Mouse (Mus musculus): ENCODE measurements at regions not wholly inside any gene's neighbourhood (a gene's known extent, or its start where the extent isn't known, plus 50 kb on each side); places are given as distances from the start of the nearest gene placed in this dataset.
"Not testable (repeated sequence)": the region's sequence is repeated elsewhere in the genome, so short reads cannot be mapped to it uniquely, and the experiment has no call there.

- no peak overlapping the region for H3K4me3 ChIP-seq
- peak overlapping the region; percentile 80 for H3K27ac ChIP-seq
- TF ChIP-seq CTCF (conservative IDR thresholded peaks at IDR 0.05) = no peak
- DNase-seq (ENCODE audit: low spot score in 2 of 2) = no peak
Observed at GRCm38 (mm10) chr8:89956482-89957020, 391.6 kb downstream of the Tox3 start.

- Histone ChIP-seq H3K4me3 (no peak overlapping the region), H3K27ac (peak overlapping the region; percentile 32; the same call in 1 of the 2 replicates)
- no peak for TF ChIP-seq CTCF (conservative IDR thresholded peaks at IDR 0.05)
- DNase-seq (ENCODE audit: low spot score in 2 of 2) = peak; percentile 54 to 72
Observed at GRCm38 (mm10) chr8:89938836-89939235, 409.3 kb downstream of the Tox3 start.

DNA sequence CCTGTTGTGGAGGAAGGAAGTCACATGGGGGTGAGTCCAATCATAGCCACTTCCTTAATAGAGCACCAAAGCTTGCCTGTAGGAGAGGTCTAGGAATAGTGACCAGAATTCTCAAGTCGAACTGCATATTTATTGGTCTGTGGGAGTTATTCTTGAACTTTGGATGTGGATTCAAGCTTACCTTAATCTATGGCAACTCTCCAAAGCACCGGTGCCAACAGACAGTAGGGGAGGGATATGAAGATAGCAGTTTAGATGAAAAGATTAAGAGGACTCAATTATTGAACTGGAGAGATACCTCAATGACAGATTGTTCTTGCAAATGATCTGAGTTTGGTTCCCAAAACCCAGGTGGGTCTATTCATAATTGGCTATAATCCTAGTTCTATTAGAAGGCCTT is 413.6 kb downstream of the Tox3 start:
- no peak for DNase-seq (ENCODE audit: low spot score in 2 of 2)
- no peak for TF ChIP-seq CTCF (conservative IDR thresholded peaks at IDR 0.05)
- H3K27ac ChIP-seq = no peak overlapping the region
- H3K4me3 ChIP-seq = no peak overlapping the region

DNA sequence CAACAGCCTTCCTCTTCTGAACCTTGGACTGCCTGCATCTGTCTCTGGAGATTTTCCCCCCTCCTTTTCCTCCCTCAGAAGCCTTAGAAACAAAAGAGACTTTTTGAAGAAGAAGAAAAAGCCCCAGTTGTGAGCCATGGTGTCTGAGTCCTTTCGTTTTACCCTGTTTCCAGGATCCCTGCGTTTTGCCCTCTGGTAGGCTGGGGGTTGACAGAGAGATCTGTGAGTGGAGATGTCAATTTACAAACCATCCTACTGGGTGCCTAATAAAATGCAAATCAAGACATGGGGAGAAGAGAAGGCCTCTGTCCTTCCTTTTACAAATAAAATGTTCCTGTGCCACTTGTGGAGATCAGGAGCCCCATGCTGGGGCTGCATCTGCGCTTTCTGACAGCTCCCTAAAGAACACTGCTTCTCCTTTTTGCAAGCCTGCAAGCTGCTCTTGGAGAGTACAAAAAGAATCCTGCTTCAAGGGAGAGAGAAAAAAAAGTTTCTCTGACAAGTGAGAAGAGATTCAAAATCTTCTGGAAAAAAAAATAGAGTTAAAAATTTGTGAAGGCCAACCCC is 421.4 kb downstream of the Tox3 start:
- Histone ChIP-seq H3K4me3 (no peak overlapping the region), H3K27ac (peak overlapping the region; percentile 71)
- TF ChIP-seq CTCF (conservative IDR thresholded peaks at IDR 0.05) = no peak
- peak in 1 of 2 experiments; percentile 25 for DNase-seq (ENCODE audit: low spot score in 2 of 2)

DNA sequence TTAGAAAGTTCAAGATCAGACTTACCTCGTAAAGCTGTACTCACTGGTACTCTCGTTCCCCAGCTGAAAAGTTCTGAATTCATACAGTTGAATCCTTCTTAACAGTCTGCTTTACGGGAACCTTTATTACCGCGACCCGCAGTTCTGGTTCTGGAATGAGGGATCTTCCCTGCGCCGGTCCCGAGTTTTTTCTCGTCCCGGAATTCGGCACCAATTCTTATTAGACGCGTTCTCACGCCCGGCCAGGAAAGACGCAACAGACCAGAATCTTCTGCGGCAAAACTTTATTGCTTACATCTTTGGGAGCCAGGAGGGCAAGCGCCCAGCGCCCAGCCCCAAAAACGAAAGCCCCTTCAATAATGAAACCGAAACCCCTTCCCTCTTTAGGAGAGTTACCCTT is 423.4 kb downstream of the Tox3 start:
- not testable (repeated sequence) for H3K4me3 ChIP-seq; H3K27ac ChIP-seq; DNase-seq (ENCODE audit: low spot score in 2 of 2)

DNA sequence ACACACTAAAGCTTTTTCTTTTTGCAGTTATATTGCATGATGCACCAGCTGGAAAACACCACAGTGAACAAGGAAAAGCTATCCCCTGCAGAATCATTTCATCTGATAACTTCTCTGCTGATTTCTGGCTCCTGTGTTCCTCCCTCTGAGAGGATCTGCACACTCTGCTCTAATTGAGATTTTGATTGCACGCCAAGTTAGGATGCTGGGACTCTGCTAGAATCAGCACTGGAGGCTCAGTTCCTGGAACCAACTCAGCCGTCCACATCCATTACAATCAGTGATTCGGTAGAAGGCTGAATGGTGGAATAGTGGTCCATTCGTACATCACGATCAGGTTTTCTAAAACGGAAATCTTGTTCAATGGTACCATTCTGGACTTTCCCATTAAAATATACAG is 434.1 kb downstream of the Tox3 start:
- TF ChIP-seq CTCF (conservative IDR thresholded peaks at IDR 0.05) = no peak
- peak; percentile 41 to 62 for DNase-seq (ENCODE audit: low spot score in 2 of 2)
- Histone ChIP-seq H3K4me3 (no peak overlapping the region), H3K27ac (peak overlapping the region; percentile 59)

GRCm38 (mm10) chr8:89906200-89906599 is 441.9 kb downstream of the Tox3 start:
- H3K27ac ChIP-seq = peak overlapping the region; percentile 40; the same call in 1 of the 2 replicates
- no peak for TF ChIP-seq CTCF (conservative IDR thresholded peaks at IDR 0.05)
- H3K4me3 ChIP-seq = no peak overlapping the region
- DNase-seq (ENCODE audit: low spot score in 2 of 2) = no peak

DNA sequence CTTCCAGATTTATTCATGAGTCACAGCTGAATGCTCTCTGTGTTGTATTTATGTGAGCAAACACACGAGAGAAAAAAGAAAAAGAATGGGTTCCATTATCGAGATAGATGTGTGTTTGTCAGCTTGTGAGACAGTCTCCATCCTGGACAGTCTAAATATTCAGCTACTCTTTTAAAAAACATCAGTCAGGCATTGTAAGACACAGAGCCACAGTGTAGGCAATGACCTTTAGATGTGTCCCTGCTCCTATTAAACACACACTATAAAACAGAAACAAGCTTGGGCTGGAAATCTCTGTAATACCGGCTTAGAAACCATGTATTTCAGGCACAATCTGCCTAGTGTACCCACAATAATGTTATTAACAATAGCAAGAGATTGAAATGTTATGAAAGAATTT is 442.6 kb downstream of the Tox3 start:
- Histone ChIP-seq H3K4me3 (no peak overlapping the region), H3K27ac (peak overlapping the region; percentile 72)
- DNase-seq (ENCODE audit: low spot score in 2 of 2) = no peak
- TF ChIP-seq CTCF (conservative IDR thresholded peaks at IDR 0.05) = no peak

DNA sequence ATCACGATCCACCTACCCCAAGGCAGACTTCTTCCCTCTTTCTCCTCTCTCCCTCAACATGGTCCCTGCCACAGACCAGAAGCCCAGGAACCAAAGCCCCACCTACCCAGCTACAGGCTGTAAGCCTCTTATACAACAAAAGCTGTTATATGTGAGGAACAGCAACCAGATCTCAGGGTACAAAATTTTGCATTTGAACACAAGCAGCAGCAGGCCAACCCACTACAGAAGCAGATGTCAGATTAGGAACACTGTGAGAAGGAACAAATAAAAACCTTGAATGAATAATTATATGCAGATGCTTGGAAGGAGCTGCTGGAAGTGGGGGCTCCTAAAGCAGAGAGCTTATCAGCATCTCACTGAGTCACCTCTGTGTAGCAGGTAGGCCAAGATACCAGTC is 444.8 kb downstream of the Tox3 start:
- peak; percentile 25 to 39 for DNase-seq (ENCODE audit: low spot score in 2 of 2)
- peak overlapping the region; percentile 64 for H3K27ac ChIP-seq
- no peak for TF ChIP-seq CTCF (conservative IDR thresholded peaks at IDR 0.05)
- no peak overlapping the region for H3K4me3 ChIP-seq

- peak overlapping the region; percentile 61 for H3K27ac ChIP-seq
- H3K4me3 ChIP-seq = no peak overlapping the region
- DNase-seq (ENCODE audit: low spot score in 2 of 2) = peak; percentile 18 to 56
- TF ChIP-seq CTCF (conservative IDR thresholded peaks at IDR 0.05) = no peak
Observed at GRCm38 (mm10) chr8:89872768-89873167, 475.4 kb downstream of the Tox3 start.

GRCm38 (mm10) chr8:89871966-89872365 is 476.2 kb downstream of the Tox3 start:
- peak; percentile 42 for TF ChIP-seq CTCF (conservative IDR thresholded peaks at IDR 0.05)
- peak in 1 of 2 experiments; percentile 25 for DNase-seq (ENCODE audit: low spot score in 2 of 2)
- Histone ChIP-seq H3K27ac (peak overlapping the region; percentile 61), H3K4me3 (no peak overlapping the region)

- Histone ChIP-seq H3K27ac (peak overlapping the region; percentile 53), H3K4me3 (no peak overlapping the region)
- peak; percentile 52 to 80 for DNase-seq (ENCODE audit: low spot score in 2 of 2)
- no peak for TF ChIP-seq CTCF (conservative IDR thresholded peaks at IDR 0.05)
Observed at GRCm38 (mm10) chr8:89859813-89860212, 488.3 kb downstream of the Tox3 start.

- TF ChIP-seq CTCF (conservative IDR thresholded peaks at IDR 0.05) = no peak
- no peak for DNase-seq (ENCODE audit: low spot score in 2 of 2)
- H3K4me3 ChIP-seq = no peak overlapping the region
- peak overlapping the region; percentile 53; the same call in 1 of the 2 replicates for H3K27ac ChIP-seq
Observed at GRCm38 (mm10) chr8:89858706-89859385, 489.3 kb downstream of the Tox3 start.

DNA sequence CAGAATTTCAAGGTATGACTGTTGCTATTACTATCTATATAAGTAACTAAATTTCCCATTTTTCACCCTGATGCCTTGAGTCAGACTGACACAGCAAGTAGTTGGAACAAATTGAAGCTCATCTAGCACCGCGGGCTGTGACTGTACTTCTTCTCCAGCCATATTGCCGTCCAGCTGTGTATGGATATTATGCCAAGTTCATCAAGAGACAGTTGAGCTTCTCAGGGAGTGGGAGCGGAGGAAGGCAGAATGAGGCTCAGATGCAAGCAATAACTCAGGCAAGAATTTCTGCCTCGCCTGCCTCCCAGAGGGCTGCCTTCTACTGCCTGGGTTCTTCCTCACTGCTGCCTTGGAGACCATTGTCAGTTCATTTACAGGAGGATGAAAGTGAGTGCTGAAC is 492.6 kb downstream of the Tox3 start:
- no peak overlapping the region for H3K27ac ChIP-seq
- H3K4me3 ChIP-seq = no peak overlapping the region
- DNase-seq (ENCODE audit: low spot score in 2 of 2) = peak; percentile 31 to 53
- TF ChIP-seq CTCF (conservative IDR thresholded peaks at IDR 0.05) = no peak
